Mouse (Mus musculus): Measurements from ENCODE around the gene Spg20. TPM values are rescaled to one million over a fixed set of nuclear protein-coding genes. Genes with fewer than 3 reads are reported as not detected.

Gene Spg20
- 10 to 100 TPM; 38.7 to 59.3 TPM for total RNA-seq (2021)
- long read RNA-seq, experiment 1, transcript Spg20-201 (9 exons, 3,770 nt), result major isoform, 17 of 31 reads
- long read RNA-seq, experiment 1, transcript Spg20-202 (8 exons, 3,567 nt), result minor isoform, 7 of 31 reads
- long read RNA-seq, experiment 1, partial matches to known transcripts, result 2 of 31 reads
- long read RNA-seq, experiment 1, other reads (novel, unspliced or antisense), result 4 of 31 reads
- long read RNA-seq, experiment 2, transcript Spg20-201 (9 exons, 3,770 nt), result major isoform, 47 of 71 reads
- long read RNA-seq, experiment 2, transcript Spg20-202 (8 exons, 3,567 nt), result minor isoform, 12 of 71 reads
- long read RNA-seq, experiment 2, partial matches to known transcripts, result 6 of 71 reads
- long read RNA-seq, experiment 2, other reads (novel, unspliced or antisense), result 3 of 71 reads

GRCm38 (mm10) chr3:55111935-55112709 is at the start of gene Spg20:
Gene Spg20 (plus strand): TSS chr3:55112108.
- DNase-seq (ENCODE audit: low spot score in 2 of 2), result peak; percentile 99

GRCm38 (mm10) chr3:55062653-55063052 is 49.3 kb upstream of the Spg20 start:
- no peak for DNase-seq (ENCODE audit: low spot score in 2 of 2)

GRCm38 (mm10) chr3:55064396-55064795 is 47.5 kb upstream of the Spg20 start:
- peak; percentile 66 to 68 for DNase-seq (ENCODE audit: low spot score in 2 of 2)

- no peak for DNase-seq (ENCODE audit: low spot score in 2 of 2)
Observed at GRCm38 (mm10) chr3:55065738-55066665, 45.9 kb upstream of the Spg20 start.

GRCm38 (mm10) chr3:55066666-55067023 is 45.3 kb upstream of the Spg20 start:
- no peak for DNase-seq (ENCODE audit: low spot score in 2 of 2)

GRCm38 (mm10) chr3:55067791-55068434 is 44.0 kb upstream of the Spg20 start:
- no peak for DNase-seq (ENCODE audit: low spot score in 2 of 2)

- no peak for DNase-seq (ENCODE audit: low spot score in 2 of 2)
Observed at GRCm38 (mm10) chr3:55074576-55075293, 37.2 kb upstream of the Spg20 start.

- no peak for DNase-seq (ENCODE audit: low spot score in 2 of 2)
Observed at GRCm38 (mm10) chr3:55075294-55075648, 36.6 kb upstream of the Spg20 start.

- no peak for DNase-seq (ENCODE audit: low spot score in 2 of 2)
Observed at GRCm38 (mm10) chr3:55078233-55078632, 33.7 kb upstream of the Spg20 start.

GRCm38 (mm10) chr3:55079619-55080018 is 32.3 kb upstream of the Spg20 start:
- no peak for DNase-seq (ENCODE audit: low spot score in 2 of 2)

GRCm38 (mm10) chr3:55080055-55080454 is 31.9 kb upstream of the Spg20 start:
- peak; percentile 65 to 71 for DNase-seq (ENCODE audit: low spot score in 2 of 2)

GRCm38 (mm10) chr3:55084781-55085180 is 27.1 kb upstream of the Spg20 start:
- no peak for DNase-seq (ENCODE audit: low spot score in 2 of 2)

GRCm38 (mm10) chr3:55085716-55086115 is 26.2 kb upstream of the Spg20 start:
- DNase-seq (ENCODE audit: low spot score in 2 of 2), result no peak

- no peak for DNase-seq (ENCODE audit: low spot score in 2 of 2)
Observed at GRCm38 (mm10) chr3:55086948-55087347, 25.0 kb upstream of the Spg20 start.

GRCm38 (mm10) chr3:55087360-55087759 is 24.5 kb upstream of the Spg20 start:
- no peak for DNase-seq (ENCODE audit: low spot score in 2 of 2)

- DNase-seq (ENCODE audit: low spot score in 2 of 2), result no peak
Observed at GRCm38 (mm10) chr3:55088359-55088758, 23.5 kb upstream of the Spg20 start.

GRCm38 (mm10) chr3:55088843-55089242 is 23.1 kb upstream of the Spg20 start:
- DNase-seq (ENCODE audit: low spot score in 2 of 2), result no peak

GRCm38 (mm10) chr3:55089291-55089690 is 22.6 kb upstream of the Spg20 start:
- no peak for DNase-seq (ENCODE audit: low spot score in 2 of 2)

GRCm38 (mm10) chr3:55093161-55093560 is 18.7 kb upstream of the Spg20 start:
- DNase-seq (ENCODE audit: low spot score in 2 of 2), result no peak

Data from adrenal gland, adult 18-20 months (tissue).